Mouse (Mus musculus) fibroblast of lung, adult 2 months (primary cell): Measurements from ENCODE around the gene Dnajb14.
"Not testable (repeated sequence)": the region's sequence is repeated elsewhere in the genome, so short reads cannot be mapped to it uniquely, and the experiment has no call there.

Experiments used
- DNase-seq: peaks from one replicate; pipeline ENCODE4 v3.0.0-alpha.2; 2011; ENCODE audit warnings: low read depth

Gene Dnajb14

DNA sequence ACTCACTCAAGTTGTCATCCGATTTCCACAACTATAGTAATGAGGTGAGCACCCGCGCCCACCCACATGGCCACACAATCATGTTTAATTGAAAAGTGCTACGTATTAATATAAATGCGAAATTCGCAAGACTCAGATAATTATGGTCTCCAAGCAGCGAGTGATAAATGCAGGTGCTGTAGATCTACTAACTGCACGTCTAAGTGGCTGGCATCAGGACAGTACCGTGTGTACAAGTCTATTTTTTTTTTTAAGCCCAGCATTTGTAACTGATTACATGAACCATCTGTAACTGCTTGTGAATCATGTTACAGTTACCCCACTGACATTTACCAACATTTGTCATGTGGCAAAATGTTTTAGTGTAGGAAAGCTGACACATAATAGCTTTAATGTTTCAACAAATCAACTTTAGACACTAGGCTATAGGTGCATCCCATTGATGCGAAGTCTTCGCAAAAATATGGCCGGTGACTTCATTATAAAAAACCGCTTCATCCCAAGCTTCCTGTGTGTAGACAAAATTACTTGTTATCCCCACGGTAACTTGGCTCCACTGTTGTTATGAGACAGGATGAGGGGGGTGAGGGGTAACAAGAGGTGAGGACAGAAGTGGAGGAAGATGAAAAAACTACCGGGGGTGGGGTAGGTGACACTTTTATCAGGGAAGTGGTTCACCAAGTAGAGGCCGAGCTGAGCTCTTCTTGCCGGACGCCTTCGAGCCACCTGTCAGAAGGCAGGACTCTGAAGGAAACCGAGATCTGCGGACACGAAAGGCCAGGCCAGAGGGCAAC, 3.9 kb upstream of the Dnajb14 start:
- no peak for DNase-seq

- DNase-seq, result peak; percentile 91
These were observed 3.1 kb upstream of the Dnajb14 start, which contains the start of gene H2afz for GRCm38 (mm10) chr3:137864124-137864987. H2afz (plus strand) TSS chr3:137864487.

DNA sequence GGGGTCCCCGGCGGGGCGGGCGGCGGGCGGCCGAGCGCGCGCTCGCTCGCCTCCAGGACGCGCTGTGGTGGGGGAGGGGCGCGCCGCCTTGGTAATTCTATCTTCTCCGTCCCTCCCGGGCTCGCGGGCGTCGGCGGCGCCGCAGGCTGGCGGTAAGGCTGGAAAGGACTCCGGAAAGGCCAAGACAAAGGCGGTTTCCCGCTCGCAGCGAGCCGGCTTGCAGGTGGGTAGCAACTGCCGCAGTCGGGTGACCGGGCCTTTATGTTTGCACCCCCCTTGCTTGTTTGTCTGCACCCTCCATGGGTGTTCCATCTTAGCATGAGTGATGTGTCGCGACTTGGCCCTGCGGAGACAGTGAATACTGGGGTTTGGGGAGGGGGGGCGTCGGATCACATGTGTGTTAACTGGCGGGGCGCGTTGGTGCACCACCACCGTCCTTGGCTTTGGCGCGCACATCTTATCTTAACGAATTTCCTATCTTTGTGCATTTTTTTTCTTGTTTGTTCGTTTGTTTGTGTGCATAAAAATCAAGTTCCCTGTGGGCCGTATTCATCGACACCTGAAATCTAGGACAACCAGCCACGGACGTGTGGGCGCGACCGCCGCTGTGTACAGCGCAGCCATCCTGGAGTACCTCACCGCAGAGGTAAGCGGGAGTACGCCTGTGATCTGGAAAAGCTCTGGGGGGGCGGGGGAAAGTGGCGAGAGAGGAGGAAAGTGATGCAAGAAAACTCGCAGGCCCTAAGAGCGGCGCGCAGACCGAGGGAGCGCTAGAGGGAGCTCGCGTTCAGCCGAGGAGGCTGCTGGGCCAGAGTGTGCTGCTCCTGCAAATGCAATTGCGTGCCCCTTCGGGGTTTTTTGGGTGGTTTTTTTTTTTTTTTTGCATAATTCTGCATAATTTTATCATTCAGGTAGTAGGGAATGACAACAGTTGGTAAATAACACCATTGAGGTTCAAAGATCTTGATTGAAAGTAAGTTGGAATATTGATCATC, 2.2 kb upstream of the Dnajb14 start:
- peak; percentile 84 for DNase-seq

DNA sequence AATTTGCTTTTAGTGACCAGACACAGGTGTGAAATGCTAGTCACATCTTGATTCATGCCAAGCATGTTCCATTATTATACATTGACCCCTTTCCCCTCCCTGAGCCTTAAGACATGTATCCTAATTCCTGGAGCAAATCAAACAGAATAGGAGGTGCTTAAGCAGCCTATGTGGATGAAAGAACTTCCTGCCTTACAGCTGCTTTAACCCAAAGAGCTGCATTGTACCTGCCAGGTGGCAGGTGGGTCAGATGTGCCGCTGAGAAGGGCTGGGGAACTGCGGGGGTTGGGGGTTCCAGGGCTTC, 390 bp upstream of the Dnajb14 start:
- no peak for DNase-seq

GRCm38 (mm10) chr3:137868094-137868913, 829 bp downstream of the Dnajb14 start:
- no peak for DNase-seq

GRCm38 (mm10) chr3:137869395-137869794, 1.9 kb downstream of the Dnajb14 start:
- no peak for DNase-seq

GRCm38 (mm10) chr3:137879313-137879712, 11.8 kb downstream of the Dnajb14 start:
- no peak for DNase-seq

DNA sequence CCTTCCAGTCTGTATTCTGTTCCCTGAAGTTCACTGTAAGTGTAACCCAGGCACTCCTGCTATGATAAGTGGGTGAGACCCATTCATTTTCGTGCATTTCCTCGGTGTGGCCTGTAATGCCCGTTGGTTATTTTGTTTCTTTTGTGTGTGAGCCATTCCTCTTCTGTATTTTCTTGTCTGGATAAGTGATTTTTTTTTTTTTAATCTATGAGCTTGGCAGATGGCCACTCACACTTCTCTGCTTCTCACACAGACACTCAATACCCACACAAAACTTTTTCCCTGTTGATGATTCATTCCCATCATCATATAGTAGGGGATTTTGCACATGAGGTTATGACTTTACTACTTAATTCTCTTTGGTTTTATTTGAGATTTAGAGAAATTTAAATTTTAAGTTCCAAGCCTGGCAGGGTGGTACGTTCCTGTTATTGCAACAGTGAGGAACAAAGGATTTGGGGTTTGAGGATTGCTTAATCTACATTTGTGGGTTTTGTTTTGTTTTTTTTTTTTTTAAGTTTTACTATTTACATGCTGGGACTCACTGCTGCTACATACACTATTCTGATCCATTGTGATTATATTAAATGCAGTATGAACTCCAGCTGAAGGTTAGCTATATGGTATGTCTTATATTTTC, 12.8 kb downstream of the Dnajb14 start:
- no peak for DNase-seq

- no peak for DNase-seq
These were observed 13.6 kb downstream of the Dnajb14 start for GRCm38 (mm10) chr3:137881093-137881492.

GRCm38 (mm10) chr3:137887961-137888360, 20.5 kb downstream of the Dnajb14 start:
- no peak for DNase-seq

GRCm38 (mm10) chr3:137891089-137891488, 23.6 kb downstream of the Dnajb14 start:
- no peak for DNase-seq

GRCm38 (mm10) chr3:137892118-137892517, 24.6 kb downstream of the Dnajb14 start:
- no peak for DNase-seq

DNA sequence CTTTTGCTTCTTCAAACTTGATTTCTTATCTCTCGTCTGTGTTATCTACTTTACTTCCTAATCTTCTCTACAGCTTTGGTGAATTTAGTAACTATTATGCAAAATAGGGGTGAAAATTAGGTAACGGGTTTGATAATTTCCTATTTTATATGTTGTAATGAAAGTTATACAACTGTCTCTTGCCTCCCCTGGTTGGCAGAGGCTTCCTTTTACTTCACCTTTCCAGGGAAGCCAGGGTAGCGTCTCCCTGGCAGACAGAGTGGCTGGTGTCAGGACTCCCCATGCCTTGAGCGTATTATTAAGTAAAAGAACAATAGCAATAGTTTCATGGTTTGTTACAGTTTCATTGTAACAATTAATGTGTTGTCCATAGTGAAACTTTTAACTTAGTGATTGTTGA, 26.3 kb downstream of the Dnajb14 start:
- DNase-seq, result no peak

- DNase-seq, result no peak
These were observed 27.7 kb downstream of the Dnajb14 start for GRCm38 (mm10) chr3:137895196-137895595.

- DNase-seq, result no peak
These were observed 28.9 kb downstream of the Dnajb14 start for GRCm38 (mm10) chr3:137896386-137896785.

DNA sequence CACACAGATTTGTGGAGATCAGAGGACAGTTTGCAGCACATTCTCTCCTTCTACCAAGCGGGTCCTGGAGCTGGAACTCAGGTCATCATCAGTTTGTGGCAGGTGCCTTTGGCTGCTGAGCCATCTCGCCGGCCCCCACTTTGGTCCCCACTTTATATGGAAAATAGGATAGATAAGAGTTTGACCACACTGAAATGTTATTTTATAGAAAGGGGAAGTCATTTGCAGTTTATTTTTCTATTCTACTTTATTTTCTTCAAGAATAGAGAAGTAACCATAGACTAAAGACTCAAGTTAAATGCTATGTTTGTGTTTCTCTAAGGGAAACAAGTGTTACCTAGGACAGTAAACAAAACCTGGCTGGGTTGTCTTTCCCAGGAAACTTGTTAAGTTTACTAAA, 29.4 kb downstream of the Dnajb14 start:
- DNase-seq, result no peak

- no peak for DNase-seq
These were observed 30.2 kb downstream of the Dnajb14 start for GRCm38 (mm10) chr3:137897685-137898084.

DNA sequence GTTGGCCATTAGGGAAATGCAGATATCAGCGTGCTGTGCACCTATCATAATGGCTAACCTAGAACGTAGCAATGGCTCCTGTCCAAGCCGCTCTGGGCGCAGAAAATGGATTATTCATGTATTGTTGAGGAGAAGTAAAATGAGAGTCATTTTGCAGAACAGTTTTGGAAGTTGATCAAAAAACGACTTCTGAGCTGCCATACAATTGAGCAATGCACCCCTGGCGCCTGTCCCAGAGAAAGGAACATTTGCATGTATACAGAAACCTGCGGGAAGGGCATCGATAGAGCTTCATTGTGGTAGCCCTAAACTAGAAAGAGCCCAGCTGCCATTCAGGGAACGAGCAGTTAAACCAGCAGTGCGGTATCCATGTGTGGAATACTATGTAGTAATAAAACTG, 32.7 kb downstream of the Dnajb14 start:
- peak; percentile 27 for DNase-seq

DNA sequence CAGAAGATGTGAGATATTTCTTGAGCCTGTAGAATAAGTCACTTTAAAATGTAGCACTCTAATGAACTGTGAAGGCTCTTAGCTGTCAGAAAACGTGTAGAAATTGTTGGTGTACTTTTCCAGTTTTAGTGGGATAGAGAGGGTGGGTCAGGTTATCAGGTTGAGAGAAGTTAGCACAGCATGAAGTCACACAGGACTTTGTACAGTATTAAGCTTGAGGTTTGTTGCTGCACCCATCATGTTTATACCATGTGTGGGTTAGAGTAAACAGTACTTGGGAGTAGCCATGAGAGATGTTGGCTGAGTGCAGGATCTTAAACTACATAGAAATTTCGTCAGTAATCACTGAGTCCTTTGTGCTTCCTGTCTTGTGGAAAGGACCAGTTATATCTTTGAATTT, 45.6 kb downstream of the Dnajb14 start:
- no peak for DNase-seq

GRCm38 (mm10) chr3:137914567-137914966, 47.1 kb downstream of the Dnajb14 start:
- not testable (repeated sequence) for DNase-seq
